Mouse (Mus musculus) gastrocnemius, postnatal 14 days (tissue): ENCODE data around the gene Gng7. TPM values are rescaled to one million over a fixed set of nuclear protein-coding genes. Genes with fewer than 3 reads are reported as not detected.

Experiments used
- DNase-seq: peaks from one replicate; pipeline ENCODE4 v3.0.0; 2021; ENCODE audit warnings: mixed read lengths
- intact Hi-C: fragments of 180-260 bp; cut with DNase I; formaldehyde crosslinking; loops from one replicate; pipeline ENCODE4 v1.15.1; 2025; ENCODE audit warnings: low total_unique reads
- total RNA-seq, 2 experiments: library from RNA; stranded (reverse); gene quantifications; 2 replicates each; pipeline ENCODE4 v1.2.3; 2021

The Gng7 gene
- total RNA-seq, 2 experiments from 2014 or later: 0.44 to 1.1 TPM

DNA sequence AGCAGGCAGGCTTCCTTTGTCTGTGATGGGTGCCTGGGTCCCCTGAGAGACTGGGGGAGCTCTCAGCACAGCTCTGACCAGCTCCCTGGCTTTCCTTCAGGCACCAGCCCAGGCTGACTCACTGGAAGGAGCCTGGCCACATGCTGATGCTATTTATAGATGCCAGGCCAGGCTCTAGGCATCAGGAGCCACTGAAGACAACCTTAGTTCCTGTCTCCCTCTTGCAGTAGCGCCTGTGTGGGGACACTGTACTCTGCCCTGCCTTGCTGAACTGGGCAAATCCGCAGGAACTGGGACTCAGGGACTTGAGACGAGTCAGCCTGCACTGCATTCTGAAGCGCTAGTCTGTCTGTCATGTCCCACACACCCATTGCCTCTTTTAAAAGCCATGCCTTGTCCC is 12.6 kb upstream of the Gng7 start:
- intact Hi-C loops: no loop called here
- DNase-seq: peak; percentile 57

DNA sequence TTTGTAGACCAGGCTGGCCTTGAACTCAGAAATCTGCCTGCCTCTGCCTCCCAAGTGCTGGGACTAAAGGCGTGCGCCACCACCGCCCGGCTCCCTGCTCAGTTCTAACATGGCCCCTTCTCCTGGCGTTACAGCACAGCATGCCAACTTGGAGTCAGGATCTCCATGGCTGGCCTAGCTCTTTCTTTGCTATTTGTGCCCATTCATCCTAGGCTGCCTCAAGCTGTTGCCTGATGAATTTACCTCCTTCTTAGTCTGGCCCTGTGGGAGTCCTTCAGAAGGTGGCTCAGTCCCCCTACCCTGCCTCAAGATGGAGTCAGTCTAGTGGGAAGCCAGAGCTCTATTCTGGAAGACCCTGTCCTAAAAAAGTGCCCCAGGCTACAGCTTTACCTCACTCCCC is 12.1 kb upstream of the Gng7 start:
- intact Hi-C loops: no loop called here
- no peak for DNase-seq

DNA sequence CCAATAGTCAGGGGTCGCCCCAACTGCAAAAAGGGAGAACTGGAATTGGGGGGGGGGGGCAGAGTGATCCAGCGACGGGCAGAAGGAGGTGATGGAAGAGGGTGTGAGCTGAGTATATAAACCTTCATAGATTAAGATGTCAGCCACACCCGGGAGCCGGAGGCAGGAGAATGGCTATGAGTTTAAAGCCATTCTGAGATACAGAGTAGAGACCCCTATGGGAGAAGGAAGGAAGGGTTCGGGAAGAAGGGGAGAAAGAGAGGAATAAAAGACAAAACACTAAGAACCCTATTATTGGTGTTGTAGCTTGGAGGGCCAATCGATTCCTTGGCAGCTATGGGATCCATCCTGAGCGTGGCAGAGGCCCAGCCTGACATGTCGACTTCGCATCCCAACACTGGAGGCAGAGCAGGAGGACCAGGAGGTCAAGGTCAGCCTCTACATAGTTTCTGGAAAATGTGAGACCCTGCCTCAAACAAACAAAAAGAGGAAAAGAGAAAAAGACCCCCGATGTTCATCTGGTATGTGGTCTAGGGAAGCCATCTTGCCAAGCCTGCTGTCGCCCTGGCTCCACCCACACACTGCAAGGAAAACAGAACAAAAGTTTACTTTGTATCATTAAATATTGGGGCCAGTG is 11.0 kb upstream of the Gng7 start, which contains the start of gene Diras1:
Diras1 (minus strand) TSS at position 24 of the 637 bp plus-strand sequence.
- intact Hi-C loops: no loop called here
- DNase-seq: no peak

GRCm38 (mm10) chr10:81025047-81025621 is 10.4 kb upstream of the Gng7 start:
- intact Hi-C loops: no loop called here

GRCm38 (mm10) chr10:81024346-81024937 is 9.7 kb upstream of the Gng7 start:
- no peak for DNase-seq
- intact Hi-C loops: loop anchor here (5.0 kb wide), 1 partner anchor 58 kb away; no protein-coding TSS in a partner anchor

More at GRCm38 (mm10) chr10:81025047-81025621, 10.4 kb upstream of the Gng7 start:
- DNase-seq: no peak

DNA sequence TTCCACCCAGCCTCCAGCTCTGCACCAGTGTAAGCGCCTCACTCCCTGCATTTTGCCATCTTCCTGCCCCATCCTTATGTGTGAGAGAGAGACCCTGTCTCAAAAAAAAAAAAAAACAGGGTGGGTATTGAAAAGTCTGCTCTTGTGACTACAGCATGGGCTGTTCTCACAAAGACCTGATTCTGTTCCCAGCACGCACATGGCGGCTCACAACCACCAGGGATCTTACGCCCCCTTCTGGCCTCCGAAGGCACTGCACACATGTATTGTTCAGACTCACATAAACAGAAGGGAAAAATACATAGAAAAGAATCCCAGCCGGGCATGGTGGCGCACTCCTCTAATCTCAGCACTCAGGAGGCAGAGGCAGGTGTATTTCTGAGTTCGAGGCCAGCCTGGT is 8.0 kb upstream of the Gng7 start:
- intact Hi-C loops: loop anchor here (5.0 kb wide), 1 partner anchor 60 kb away; no protein-coding TSS in a partner anchor
- DNase-seq: no peak

DNA sequence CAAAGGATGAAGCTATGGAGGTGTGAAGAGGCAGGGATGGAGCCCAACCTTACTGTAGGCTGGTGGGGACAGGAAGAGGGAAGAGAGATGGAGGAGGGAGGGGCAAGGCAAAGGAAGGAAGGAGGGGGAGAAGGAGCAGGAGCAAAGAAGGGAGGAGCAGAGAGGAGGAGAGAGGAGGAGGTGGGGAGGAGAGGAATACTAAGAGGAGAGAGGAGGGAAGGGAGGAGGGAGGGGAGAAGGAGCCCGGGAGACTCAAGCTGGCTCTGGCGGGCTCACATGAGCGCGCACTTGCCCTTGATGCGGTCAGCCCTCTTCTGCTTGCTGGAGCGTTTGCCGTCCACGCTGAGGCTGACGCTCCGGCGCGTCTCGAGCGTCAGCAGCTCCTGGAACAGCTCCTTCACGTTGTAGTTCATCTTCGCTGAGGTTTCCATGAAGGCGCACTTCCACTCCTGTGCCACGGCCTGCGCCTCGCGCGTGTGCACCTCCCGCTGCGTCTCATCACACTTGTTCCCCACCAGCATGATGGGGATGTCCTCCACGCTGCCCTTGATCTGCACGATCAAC is 6.9 kb upstream of the Gng7 start:
- DNase-seq: no peak

GRCm38 (mm10) chr10:81020207-81020606 is 5.5 kb upstream of the Gng7 start:
- intact Hi-C loops: loop anchor here (5.0 kb wide), 1 partner anchor 62 kb away; no protein-coding TSS in a partner anchor

More for the DNA sequence above, 6.9 kb upstream of the Gng7 start:
- intact Hi-C loops: loop anchor here (5.0 kb wide), 1 partner anchor 61 kb away; no protein-coding TSS in a partner anchor

GRCm38 (mm10) chr10:81019687-81020086 is 4.9 kb upstream of the Gng7 start:
- no peak for DNase-seq
- intact Hi-C loops: loop anchor here (5.0 kb wide), 1 partner anchor 63 kb away; no protein-coding TSS in a partner anchor

More at GRCm38 (mm10) chr10:81020207-81020606, 5.5 kb upstream of the Gng7 start:
- no peak for DNase-seq

DNA sequence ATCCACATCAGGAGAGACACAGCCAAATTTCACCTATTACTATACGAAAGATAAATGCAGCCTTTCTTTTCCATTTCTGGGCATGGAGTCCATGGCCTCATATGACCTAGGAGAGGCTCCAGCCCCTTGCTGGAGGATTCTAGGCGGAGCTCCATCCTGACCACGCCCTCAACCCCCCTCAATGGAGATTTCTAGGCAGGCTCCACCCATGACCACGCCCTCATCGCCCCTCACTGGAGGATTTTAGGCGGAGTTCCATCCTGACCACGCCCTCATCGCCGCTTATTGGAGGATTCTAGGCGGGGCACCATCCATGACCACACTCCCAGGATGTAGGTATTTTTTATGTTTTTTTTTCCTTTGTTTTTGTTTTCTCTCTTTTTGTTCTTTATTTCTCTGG is 3.6 kb upstream of the Gng7 start:
- peak; percentile 72 for DNase-seq
- intact Hi-C loops: no loop called here

- intact Hi-C loops: no loop called here
- peak; percentile 68 for DNase-seq
Measured at GRCm38 (mm10) chr10:81016645-81017044, 1.9 kb upstream of the Gng7 start.

GRCm38 (mm10) chr10:81015666-81016065 is 921 bp upstream of the Gng7 start:
- no peak for DNase-seq
- intact Hi-C loops: no loop called here

GRCm38 (mm10) chr10:81010851-81011250 is 3.9 kb downstream of the Gng7 start:
- intact Hi-C loops: no loop called here
- no peak for DNase-seq

DNA sequence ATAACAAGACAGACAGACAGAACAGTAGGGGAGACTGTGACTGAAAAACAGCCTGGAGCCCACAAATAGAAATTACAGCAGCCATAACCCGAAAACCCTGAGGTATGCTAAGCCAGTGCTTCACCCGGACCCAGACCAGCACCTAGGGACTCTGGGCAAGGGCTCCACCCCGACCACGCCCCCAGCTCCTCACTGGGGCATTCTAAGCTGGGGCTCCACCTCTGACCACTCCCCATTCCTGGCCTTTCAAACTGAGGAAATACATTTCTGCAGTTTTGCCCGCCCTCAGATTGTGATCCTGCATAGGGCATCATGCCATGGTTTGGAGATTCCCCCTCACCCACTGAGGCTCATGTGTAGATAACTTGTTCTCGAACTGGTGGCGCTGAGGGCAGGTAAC is 7.5 kb downstream of the Gng7 start:
- no peak for DNase-seq
- intact Hi-C loops: loop anchor here (5.0 kb wide), 2 partner anchors 75 to 155 kb away; no protein-coding TSS in a partner anchor

DNA sequence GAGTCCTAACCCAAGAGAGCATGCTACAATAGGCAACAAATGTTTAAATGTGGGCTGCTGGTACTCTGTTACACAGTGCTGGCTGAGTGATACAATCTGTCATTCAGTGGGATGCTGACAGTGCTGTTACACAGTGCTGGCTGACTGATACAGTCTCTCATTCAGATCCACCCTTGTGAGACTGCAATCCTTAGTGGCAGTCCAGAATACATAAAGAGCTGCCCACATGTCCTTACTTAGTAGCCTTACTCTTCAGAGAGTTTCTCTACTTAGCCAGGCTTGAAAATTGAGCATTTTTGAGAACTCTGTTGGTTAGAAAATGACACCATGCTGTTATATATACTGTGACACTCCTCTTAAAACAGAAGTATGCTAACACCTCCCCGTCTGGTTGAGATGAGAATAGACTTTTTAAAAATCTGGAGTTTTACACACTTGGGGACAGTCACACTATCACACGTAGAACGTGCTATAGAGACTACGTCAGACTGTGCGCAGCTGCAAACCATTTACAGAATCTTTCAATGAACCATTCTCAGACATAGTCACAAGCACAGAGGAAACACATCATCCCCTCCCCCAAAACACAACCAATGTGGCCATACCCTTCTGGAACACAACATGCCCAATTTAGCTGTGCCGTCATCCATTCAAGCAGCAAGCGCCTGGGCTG is 8.6 kb downstream of the Gng7 start:
- no peak for DNase-seq
- intact Hi-C loops: loop anchor here (5.0 kb wide), 2 partner anchors 76 to 156 kb away; no protein-coding TSS in a partner anchor

GRCm38 (mm10) chr10:81001161-81001560 is 13.6 kb downstream of the Gng7 start:
- DNase-seq: no peak
- intact Hi-C loops: loop anchor here (5.0 kb wide), 1 partner anchor 46 kb away; no protein-coding TSS in a partner anchor

DNA sequence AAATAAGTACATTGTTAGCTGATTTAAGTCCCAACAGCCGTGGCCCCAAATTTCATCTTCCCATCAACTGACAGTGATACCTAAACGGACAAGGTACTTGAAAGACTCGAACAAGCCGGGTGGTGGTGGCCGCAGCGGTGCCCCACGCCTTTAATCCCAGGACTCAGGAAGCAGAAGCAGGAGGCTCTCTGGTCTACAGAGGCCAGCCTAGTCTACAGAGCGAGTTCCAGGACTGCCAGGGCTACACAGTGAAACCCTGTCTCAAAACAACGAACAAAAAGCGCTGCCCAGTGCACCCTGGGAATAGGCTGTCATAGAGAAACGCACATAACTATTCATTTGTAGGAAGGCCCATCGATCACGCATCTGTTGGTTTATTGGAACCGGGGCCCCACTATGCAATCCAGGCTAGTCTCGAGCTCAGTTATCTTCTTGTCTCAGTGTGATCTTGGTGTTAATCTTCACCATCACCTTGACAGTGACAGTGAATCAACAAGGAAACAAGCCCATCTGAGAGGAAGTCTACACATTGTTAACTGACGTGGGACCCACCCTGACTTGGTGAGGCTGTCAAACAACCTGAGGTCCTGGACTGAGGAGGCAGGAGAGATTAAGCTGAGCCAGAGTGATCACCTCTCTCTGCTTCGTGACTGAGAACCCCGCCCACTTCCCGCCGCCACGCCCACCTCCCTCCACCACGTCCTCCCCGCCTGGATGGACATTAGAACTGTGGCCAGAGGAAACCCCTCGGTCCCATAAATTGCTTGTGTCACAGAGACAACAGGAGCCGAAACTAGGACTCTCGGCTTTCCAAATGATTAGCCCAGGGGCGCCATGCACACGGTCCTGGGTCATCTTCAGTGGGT is 14.3 kb downstream of the Gng7 start:
- DNase-seq: no peak
- intact Hi-C loops: loop anchor here (5.0 kb wide), 1 partner anchor 47 kb away; no protein-coding TSS in a partner anchor
